Mouse (Mus musculus) stomach, embryonic 16.5 days (tissue): Measurements from ENCODE around the gene Zfp352. TPM values are rescaled to one million over a fixed set of nuclear protein-coding genes. Genes with fewer than 3 reads are reported as not detected.
"Not testable (repeated sequence)": the region's sequence is repeated elsewhere in the genome, so short reads cannot be mapped to it uniquely, and the experiment has no call there.

ENCODE experiments used
- ATAC-seq: fragments of 200-750 bp; cut with Nextera tagmentation; 2 replicates; pipeline ENCODE4 v1.8.0; 2017; ENCODE audit warnings: moderate number of reproducible peaks, moderate TSS enrichment; ENCODE audit not compliant: insufficient read depth, low FRiP score
- H3K27ac ChIP-seq: fragments of 300-500 bp; sonication (generic); 2 replicates; pipeline ENCODE4 v1.5.1; 2014; ENCODE audit warnings: low read length
- H3K27me3 ChIP-seq: fragments of 300-500 bp; sonication (generic); 2 replicates; pipeline ENCODE4 v1.6.1; 2014; ENCODE audit warnings: low read length, control low read depth, mixed read lengths; ENCODE audit not compliant: control insufficient read depth, insufficient read depth
- H3K36me3 ChIP-seq: fragments of 300-500 bp; sonication (generic); 2 replicates; pipeline ENCODE4 v1.6.1; 2014; ENCODE audit warnings: low read length; ENCODE audit not compliant: control insufficient read depth, insufficient read depth
- H3K4me1 ChIP-seq: fragments of 300-500 bp; sonication (generic); 2 replicates; pipeline ENCODE4 v1.6.1; 2014; ENCODE audit warnings: low read length, control low read depth, mixed read lengths; ENCODE audit not compliant: control insufficient read depth, insufficient read depth
- H3K4me2 ChIP-seq: fragments of 300-500 bp; sonication (generic); 2 replicates; pipeline ENCODE4 v1.6.1; 2014; ENCODE audit warnings: low read depth, low read length, mixed read lengths
- H3K4me3 ChIP-seq: fragments of 300-500 bp; sonication (generic); replicated peaks from 2 replicates; pipeline ENCODE4 v1.5.1; 2014; ENCODE audit warnings: mild to moderate bottlenecking, low read length
- H3K9ac ChIP-seq: fragments of 300-500 bp; sonication (generic); 2 replicates; pipeline ENCODE4 v1.6.1; 2014; ENCODE audit warnings: low read length
- H3K9me3 ChIP-seq: fragments of 300-500 bp; sonication (generic); replicated peaks from 2 replicates; pipeline ENCODE4 v1.6.1; 2016; ENCODE audit warnings: low read length, control low read depth; ENCODE audit not compliant: control insufficient read depth
- WGBS: fragments of 180-500 bp; shearing (Covaris S2); extraction: QIAGEN DNeasy Blood & Tissue Kit; methylation state at CpG from one replicate; pipeline ENCODE4 v1.1.7; 2014; 5-methylcytosine and 5-hydroxymethylcytosine counted together
- polyA plus RNA-seq: library from polyadenylated mRNA; unstranded; fragments of >200 nt; fragmentation: Nextera tagmentation; extraction: Ambion mirVana; gene quantifications from 2 replicates; pipeline ENCODE4 v1.2.1, GENCODE M21; 2015

Gene Zfp352
- polyA plus RNA-seq = not detected in 2 replicates

DNA sequence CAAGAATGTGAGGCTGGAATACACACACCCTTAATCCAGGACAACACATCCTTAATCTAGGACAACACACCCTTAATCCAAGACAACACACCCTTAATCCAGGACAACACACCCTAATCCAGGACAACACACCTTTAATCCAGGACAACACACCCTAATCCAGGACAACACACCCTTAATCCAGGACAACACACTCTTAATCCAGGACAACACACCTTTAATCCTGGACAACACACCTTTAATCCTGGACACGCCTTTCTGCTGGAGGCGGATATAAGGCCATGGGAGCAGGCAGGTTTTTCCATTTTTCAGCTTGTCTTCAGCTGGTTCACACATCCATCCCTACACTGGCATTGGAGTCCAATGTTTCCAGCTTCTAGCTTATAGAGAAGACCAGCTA, at the start of gene Zfp352:
Gene Zfp352 (plus strand): TSS at position 301 of the 400 bp plus-strand sequence.
- no peak within 1 kb of the TSS for H3K9ac ChIP-seq
- H3K4me1 ChIP-seq = no peaks in the 10 kb centered on the region
- no peak within 1 kb of the TSS for H3K27ac ChIP-seq
- H3K27me3 ChIP-seq = no peaks in the 10 kb centered on the region
- H3K4me2 ChIP-seq = no peak within 1 kb of the TSS
- H3K9me3 ChIP-seq = no peaks in the 10 kb centered on the region
- WGBS = 91% methylated on average over 2 of the region's 2 CpGs
- H3K4me3 ChIP-seq = no peak within 1 kb of the TSS
- H3K36me3 ChIP-seq = no peaks in the 10 kb centered on the region
- no peak for ATAC-seq

- Histone ChIP-seq H3K27ac (no peak overlapping the region), H3K9me3 (no peaks in the 10 kb centered on the region), H3K4me1 (no peaks in the 10 kb centered on the region), H3K4me3 (no peak overlapping the region), H3K9ac (no peak overlapping the region), H3K36me3 (no peaks in the 10 kb centered on the region), H3K27me3 (no peaks in the 10 kb centered on the region), H3K4me2 (no peak overlapping the region)
- ATAC-seq = no peak
- 81% methylated on average over 3 of the region's 3 CpGs for WGBS
Measured at GRCm38 (mm10) chr4:90170890-90171483, 47.6 kb upstream of the Zfp352 start.

DNA sequence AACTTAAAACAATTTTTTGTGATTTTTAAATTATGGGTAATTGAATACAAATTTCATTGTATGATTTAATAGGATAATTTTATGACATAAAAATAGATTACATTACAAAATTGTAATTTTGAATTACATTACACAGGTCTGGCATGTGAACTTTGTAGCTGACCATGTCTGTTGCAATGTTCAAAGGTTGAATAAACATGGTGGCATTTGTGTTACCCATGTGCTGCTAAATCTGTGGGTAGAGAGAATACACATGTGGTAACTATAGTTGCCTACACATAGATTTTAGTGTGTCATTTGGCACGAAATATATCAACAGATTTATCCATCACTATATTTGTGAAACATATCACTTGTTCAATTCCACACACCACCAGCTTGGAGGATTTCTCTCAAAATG, 44.6 kb upstream of the Zfp352 start:
- no peak overlapping the region for H3K9ac ChIP-seq
- WGBS = 61% methylated on average over 1 of the region's 1 CpGs
- H3K9me3 ChIP-seq = no peaks in the 10 kb centered on the region
- no peaks in the 10 kb centered on the region for H3K36me3 ChIP-seq
- no peaks in the 10 kb centered on the region for H3K27me3 ChIP-seq
- no peaks in the 10 kb centered on the region for H3K4me1 ChIP-seq
- no peak overlapping the region for H3K4me3 ChIP-seq
- ATAC-seq = no peak
- H3K27ac ChIP-seq = no peak overlapping the region
- no peak overlapping the region for H3K4me2 ChIP-seq

DNA sequence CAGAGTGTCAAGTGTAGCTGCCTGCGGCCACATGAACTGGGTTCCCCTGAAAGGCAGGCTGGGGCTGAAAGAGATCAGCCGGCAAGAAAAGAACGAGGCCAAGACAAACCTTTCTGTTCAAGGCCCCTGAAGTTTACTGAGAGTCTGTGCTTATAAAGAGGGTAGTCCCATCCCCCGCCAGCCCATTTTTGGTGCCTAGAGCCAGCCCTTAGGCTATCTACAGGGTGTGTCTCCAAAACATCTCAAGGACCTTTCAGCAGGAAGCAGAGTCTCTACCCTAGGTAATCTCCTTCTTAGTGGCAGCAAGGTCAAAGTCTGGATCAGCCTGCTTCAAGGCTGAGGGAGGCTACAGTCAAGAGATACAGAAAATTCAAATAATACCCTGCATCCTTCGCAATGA, 15.2 kb upstream of the Zfp352 start:
- H3K9ac ChIP-seq = no peak overlapping the region
- no peaks in the 10 kb centered on the region for H3K4me1 ChIP-seq
- ATAC-seq = no peak
- H3K27me3 ChIP-seq = no peaks in the 10 kb centered on the region
- no peaks in the 10 kb centered on the region for H3K9me3 ChIP-seq
- 82% methylated on average over 5 of the region's 5 CpGs for WGBS
- H3K27ac ChIP-seq = no peak overlapping the region
- no peak overlapping the region for H3K4me2 ChIP-seq
- no peaks in the 10 kb centered on the region for H3K36me3 ChIP-seq
- H3K4me3 ChIP-seq = no peak overlapping the region

- WGBS = 48% methylated on average over 1 of the region's 1 CpGs
- ATAC-seq = no peak
Measured at GRCm38 (mm10) chr4:90211475-90211874, 7.1 kb upstream of the Zfp352 start.

GRCm38 (mm10) chr4:90212076-90212475, 6.5 kb upstream of the Zfp352 start:
- H3K4me3 ChIP-seq = no peak overlapping the region
- ATAC-seq = no peak
- H3K27ac ChIP-seq = no peak overlapping the region

More at GRCm38 (mm10) chr4:90211475-90211874, 7.1 kb upstream of the Zfp352 start:
- no peaks in the 10 kb centered on the region for H3K4me1 ChIP-seq
- no peak overlapping the region for H3K9ac ChIP-seq
- H3K4me2 ChIP-seq = no peak overlapping the region
- H3K4me3 ChIP-seq = no peak overlapping the region
- no peaks in the 10 kb centered on the region for H3K27me3 ChIP-seq
- no peak overlapping the region for H3K27ac ChIP-seq
- H3K36me3 ChIP-seq = no peaks in the 10 kb centered on the region
- no peaks in the 10 kb centered on the region for H3K9me3 ChIP-seq

GRCm38 (mm10) chr4:90235646-90236045, 17.0 kb downstream of the Zfp352 start:
- H3K27ac ChIP-seq, H3K36me3 ChIP-seq, H3K9ac ChIP-seq, H3K27me3 ChIP-seq, ATAC-seq, H3K4me2 ChIP-seq, H3K9me3 ChIP-seq, H3K4me3 ChIP-seq, H3K4me1 ChIP-seq: not testable (repeated sequence)
- WGBS = 89% methylated on average over 5 of the region's 5 CpGs

More at GRCm38 (mm10) chr4:90212076-90212475, 6.5 kb upstream of the Zfp352 start:
- H3K9ac ChIP-seq = no peak overlapping the region
- no peaks in the 10 kb centered on the region for H3K4me1 ChIP-seq
- no peaks in the 10 kb centered on the region for H3K36me3 ChIP-seq
- no peaks in the 10 kb centered on the region for H3K27me3 ChIP-seq
- no peaks in the 10 kb centered on the region for H3K9me3 ChIP-seq
- 71% methylated on average over 3 of the region's 3 CpGs for WGBS
- no peak overlapping the region for H3K4me2 ChIP-seq

- H3K27ac ChIP-seq = no peak overlapping the region
- no peaks in the 10 kb centered on the region for H3K36me3 ChIP-seq
- no peak overlapping the region for H3K4me3 ChIP-seq
- H3K4me2 ChIP-seq = no peak overlapping the region
- no peaks in the 10 kb centered on the region for H3K4me1 ChIP-seq
- H3K9me3 ChIP-seq = no peaks in the 10 kb centered on the region
- H3K9ac ChIP-seq = no peak overlapping the region
- ATAC-seq = no peak
- H3K27me3 ChIP-seq = no peaks in the 10 kb centered on the region
Measured at GRCm38 (mm10) chr4:90269781-90270180, 51.2 kb downstream of the Zfp352 start.
